Mouse (Mus musculus) G1E (cell line): ENCODE results near the gene Nrcam.

Experiments
- CTCF ChIP-seq: IDR thresholded peaks from 2 replicates; pipeline ENCODE4 v1.5.1; 2012; ENCODE audit warnings: low read depth, low read length, inconsistent platforms, mixed read lengths
- GATA1 ChIP-seq: IDR thresholded peaks from 2 replicates; pipeline ENCODE4 v1.6.1; 2012; ENCODE audit warnings: borderline replicate concordance, low read length, inconsistent platforms, mixed read lengths
- TAL1 ChIP-seq: conservative IDR thresholded peaks from 2 replicates; pipeline ENCODE4 v1.6.1; 2012; ENCODE audit warnings: low read depth, low read length, inconsistent platforms, mixed read lengths

DNA sequence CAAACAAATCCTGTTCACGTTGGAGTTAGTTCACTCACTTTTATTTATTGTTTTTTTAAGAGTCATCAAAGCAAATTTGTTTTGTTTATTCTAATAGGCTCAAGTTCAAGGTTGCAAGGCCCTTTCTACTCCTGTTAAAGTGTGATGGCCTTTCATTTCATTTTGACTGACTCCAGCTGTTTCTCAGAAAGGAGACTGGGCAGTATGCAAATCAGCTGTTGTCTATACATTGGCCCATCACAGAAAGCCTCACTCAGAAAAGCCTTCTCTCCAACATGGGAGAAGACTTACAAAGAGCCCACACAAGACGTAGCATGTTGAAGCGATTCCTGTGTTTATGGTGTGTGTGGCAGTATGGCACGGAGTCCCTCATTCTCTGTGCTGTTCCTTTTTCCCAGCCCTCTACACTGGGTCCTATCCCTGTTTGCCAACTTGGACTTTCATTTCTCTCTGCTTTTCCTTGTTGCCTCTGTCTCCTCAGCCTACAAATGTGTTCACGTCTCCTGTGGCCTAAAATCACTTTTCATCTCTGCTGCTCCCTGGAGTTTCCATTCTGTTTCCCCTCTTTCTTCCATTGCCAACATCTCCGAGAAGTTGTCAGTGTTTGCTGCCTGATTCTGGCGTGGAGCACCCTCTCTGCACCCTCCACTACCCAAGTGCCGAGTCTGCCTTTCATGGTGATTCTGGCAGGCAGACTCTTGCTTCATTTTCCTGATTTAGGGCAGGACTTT is 49.9 kb downstream of the Nrcam start:
- no peak for TF ChIP-seq TAL1
- TF ChIP-seq GATA1 = no peak
- TF ChIP-seq CTCF = no peak
